Mouse (Mus musculus) left cerebral cortex, adult 2 months (tissue): ENCODE measurements around the gene 1700003E16Rik. TPM values are rescaled to one million over a fixed set of nuclear protein-coding genes. Genes with fewer than 3 reads are reported as not detected.
A peak's percentile ranks its signal among the peaks of the same experiment; 100 is the strongest.

Source experiments
- DNase-seq, 2 experiments: peaks; one replicate each; pipeline ENCODE4 v3.0.0; 2021 to 2022; ENCODE audit warnings: low spot score in 2 of 2, mixed read lengths in 1 of 2; ENCODE audit errors: extremely low spot score in 1 of 2
- H3K27ac ChIP-seq: fragments of 200-600 bp; 2 replicates; pipeline ENCODE4 v1.8.1; 2022
- H3K4me3 ChIP-seq: fragments of 200-600 bp; 2 replicates; pipeline ENCODE4 v1.8.1; 2022
- CTCF ChIP-seq: fragments of 200-600 bp; IDR thresholded peaks from 2 replicates; pipeline ENCODE4 v1.8.1; 2022; ENCODE audit warnings: antibody characterized with exemption, mild to moderate bottlenecking, moderate library complexity
- intact Hi-C: fragments of 180-260 bp; cut with DNase I; formaldehyde crosslinking; loops from one replicate; pipeline ENCODE4 v1.15.1; 2025
- long read RNA-seq, 2 experiments: library from polyadenylated mRNA; stranded (forward); transcript quantifications; one replicate each; pipeline ENCODE4 v2.0.0; 2021; ENCODE audit warnings: borderline mapping rate in 2 of 2
- total RNA-seq, 2 experiments: library from RNA; stranded (reverse); gene quantifications; 2 replicates each; pipeline ENCODE4 v1.2.3; 2021

The 1700003E16Rik gene
- 10 to 100 TPM; 30.9 to 35.6 TPM for total RNA-seq
- long read RNA-seq, experiment 1, transcript 1700003E16Rik-202 (2 exons, 2,070 nt) = major isoform, 15 of 40 reads
- long read RNA-seq, experiment 1, partial matches to known transcripts = 1 of 40 reads
- long read RNA-seq, experiment 1, other reads (novel, unspliced or antisense) = 21 of 40 reads
- long read RNA-seq, experiment 2, transcript 1700003E16Rik-202 (2 exons, 2,070 nt) = major isoform, 17 of 36 reads
- long read RNA-seq, experiment 2, partial matches to known transcripts = 0 of 36 reads
- long read RNA-seq, experiment 2, other reads (novel, unspliced or antisense) = 15 of 36 reads

DNA sequence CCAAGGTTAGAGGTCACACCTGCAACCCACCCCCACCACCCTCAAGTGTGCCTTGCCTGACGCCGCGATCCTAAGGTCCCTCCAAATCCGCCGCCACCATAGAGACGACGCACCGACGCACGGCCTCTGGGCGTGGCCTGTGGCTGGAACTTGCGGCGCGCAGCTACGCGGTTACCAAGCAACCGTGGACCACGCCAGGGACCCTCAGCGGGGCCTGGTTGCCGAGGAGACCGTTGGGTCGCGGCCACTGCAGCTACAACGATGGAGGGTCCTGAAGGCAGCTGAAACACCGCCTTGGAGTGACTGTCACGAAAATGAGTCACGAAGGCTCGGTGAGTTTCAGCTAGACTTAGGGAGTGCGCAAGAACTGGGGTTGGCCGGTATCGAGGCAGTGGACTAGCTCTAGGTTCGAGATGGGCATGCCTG lies at the start of gene 1700003E16Rik, which contains the start of gene Wdr54:
Gene 1700003E16Rik (plus strand): TSS at position 146 of the 426 bp plus-strand sequence.
Gene Wdr54 (minus strand): TSS at position 139 of the 426 bp plus-strand sequence.
- peak within 1 kb of the TSS; percentile 72 for H3K4me3 ChIP-seq
- TF ChIP-seq CTCF = no peak
- H3K27ac ChIP-seq = peak within 1 kb of the TSS; percentile 72
- peak; percentile 77 to 78 for DNase-seq
- intact Hi-C loops = loop anchor here (2.0 kb wide), 2 partner anchors 41 to 159 kb away; partner anchors contain the start of gene Mogs

GRCm38 (mm10) chr6:83107566-83108400 lies 48.4 kb upstream of the 1700003E16Rik start:
- Histone ChIP-seq H3K27ac (peak overlapping the region; percentile 94), H3K4me3 (peak overlapping the region; percentile 98)
- DNase-seq = peak; percentile 71
- intact Hi-C loops = loop anchor here (2.0 kb wide), 1 partner anchor 35 kb away; no protein-coding TSS in a partner anchor
- TF ChIP-seq CTCF = peak; percentile 81

- peak within 1 kb of the TSS; percentile 94 for H3K27ac ChIP-seq
- intact Hi-C loops = loop anchor here (2.0 kb wide), 1 partner anchor 34 kb away; no protein-coding TSS in a partner anchor
- DNase-seq = peak; percentile 82 to 84
- no peak; the same call in 1 of the 2 replicates for TF ChIP-seq CTCF
- H3K4me3 ChIP-seq = peak within 1 kb of the TSS; percentile 98
Measured at GRCm38 (mm10) chr6:83108762-83109668, 47.2 kb upstream of the 1700003E16Rik start, which contains the start of gene Mrpl53. TSS of gene Mrpl53 (plus strand) at chr6:83109040.

GRCm38 (mm10) chr6:83111510-83112136 lies 44.6 kb upstream of the 1700003E16Rik start:
- no peak for TF ChIP-seq CTCF
- H3K4me3 ChIP-seq = no peak overlapping the region
- DNase-seq = no peak
- H3K27ac ChIP-seq = no peak overlapping the region
- intact Hi-C loops = no loop called here

DNA sequence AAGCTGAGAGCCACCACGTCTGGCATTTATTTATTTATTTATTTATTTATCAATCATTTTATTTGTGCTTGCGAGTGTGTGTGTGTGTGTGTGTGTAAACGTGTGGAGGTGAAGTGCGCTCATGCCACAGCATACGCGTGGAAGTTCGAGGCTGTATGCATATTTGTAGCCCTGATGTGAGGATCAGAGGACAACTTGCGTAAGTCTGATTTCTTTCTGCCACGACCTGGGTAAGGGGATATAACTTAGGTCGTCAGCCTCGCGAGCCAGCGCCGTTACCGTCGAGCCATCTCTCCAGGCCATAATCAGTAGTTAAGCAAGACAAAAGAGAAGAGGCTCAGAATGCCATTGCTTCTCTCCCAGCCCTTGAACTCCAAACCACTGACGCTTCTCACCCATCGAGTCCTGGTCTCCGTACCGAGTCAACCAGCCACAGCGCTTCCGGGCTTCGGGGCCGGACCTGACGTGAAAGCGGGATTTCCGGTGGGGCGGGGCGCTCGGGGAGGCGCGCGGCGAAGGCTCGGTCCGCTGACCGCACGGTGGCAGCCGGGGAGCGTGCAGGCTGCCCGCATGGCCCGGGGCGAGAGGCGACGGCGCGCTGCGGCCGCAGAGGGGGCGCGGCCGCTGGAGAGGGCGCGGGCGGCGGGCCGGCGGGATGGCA lies 41.1 kb upstream of the 1700003E16Rik start, which contains the start of gene Mogs:
Gene Mogs (plus strand): TSS at position 486 of the 661 bp plus-strand sequence.
- intact Hi-C loops = loop anchor here (2.0 kb wide), 1 partner anchor 42 kb away; the partner anchor contains the start of genes 1700003E16Rik and Wdr54
- TF ChIP-seq CTCF = peak; percentile 50
- peak; percentile 91 to 95 for DNase-seq

DNA sequence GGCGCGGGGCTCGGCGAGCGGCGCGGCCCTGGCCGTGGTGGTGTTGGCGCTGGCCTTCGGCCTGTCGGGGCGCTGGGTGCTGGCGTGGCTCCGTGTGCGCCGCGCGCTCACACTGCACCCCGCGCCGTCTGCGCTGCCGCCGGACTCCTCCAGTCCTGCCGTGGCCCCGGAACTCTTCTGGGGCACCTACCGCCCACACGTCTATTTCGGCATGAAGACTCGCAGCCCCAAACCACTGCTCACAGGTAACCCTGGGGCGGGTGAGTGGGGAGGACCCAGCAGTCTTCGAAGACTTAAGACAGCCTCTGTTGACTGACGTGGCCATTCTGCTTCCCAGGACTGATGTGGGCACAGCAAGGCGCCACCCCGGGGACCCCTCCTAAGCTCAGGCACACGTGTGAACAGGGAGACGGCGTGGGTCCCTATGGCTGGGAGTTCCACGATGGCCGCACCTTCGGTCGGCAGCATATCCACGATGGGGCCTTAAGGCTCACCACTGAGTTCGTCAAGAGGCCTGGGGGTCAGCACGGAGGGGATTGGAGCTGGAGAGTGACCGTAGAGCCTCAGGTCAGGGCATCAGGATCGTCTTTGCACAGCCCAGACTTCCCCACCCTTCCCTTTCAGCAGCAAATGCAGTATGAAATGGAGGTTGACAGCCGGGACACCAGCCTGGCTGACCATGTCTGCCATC lies 40.4 kb upstream of the 1700003E16Rik start:
- intact Hi-C loops = loop anchor here (2.0 kb wide), 2 partner anchors 29 to 41 kb away; partner anchors contain the start of genes 1700003E16Rik and Wdr54
- DNase-seq = no peak
- Histone ChIP-seq H3K27ac (peak overlapping the region; percentile 61), H3K4me3 (peak overlapping the region; percentile 60)
- no peak for TF ChIP-seq CTCF

More for the DNA sequence above, 41.1 kb upstream of the 1700003E16Rik start, which contains the start of gene Mogs:
- H3K4me3 ChIP-seq = peak within 1 kb of the TSS; percentile 60
- H3K27ac ChIP-seq = peak within 1 kb of the TSS; percentile 92

DNA sequence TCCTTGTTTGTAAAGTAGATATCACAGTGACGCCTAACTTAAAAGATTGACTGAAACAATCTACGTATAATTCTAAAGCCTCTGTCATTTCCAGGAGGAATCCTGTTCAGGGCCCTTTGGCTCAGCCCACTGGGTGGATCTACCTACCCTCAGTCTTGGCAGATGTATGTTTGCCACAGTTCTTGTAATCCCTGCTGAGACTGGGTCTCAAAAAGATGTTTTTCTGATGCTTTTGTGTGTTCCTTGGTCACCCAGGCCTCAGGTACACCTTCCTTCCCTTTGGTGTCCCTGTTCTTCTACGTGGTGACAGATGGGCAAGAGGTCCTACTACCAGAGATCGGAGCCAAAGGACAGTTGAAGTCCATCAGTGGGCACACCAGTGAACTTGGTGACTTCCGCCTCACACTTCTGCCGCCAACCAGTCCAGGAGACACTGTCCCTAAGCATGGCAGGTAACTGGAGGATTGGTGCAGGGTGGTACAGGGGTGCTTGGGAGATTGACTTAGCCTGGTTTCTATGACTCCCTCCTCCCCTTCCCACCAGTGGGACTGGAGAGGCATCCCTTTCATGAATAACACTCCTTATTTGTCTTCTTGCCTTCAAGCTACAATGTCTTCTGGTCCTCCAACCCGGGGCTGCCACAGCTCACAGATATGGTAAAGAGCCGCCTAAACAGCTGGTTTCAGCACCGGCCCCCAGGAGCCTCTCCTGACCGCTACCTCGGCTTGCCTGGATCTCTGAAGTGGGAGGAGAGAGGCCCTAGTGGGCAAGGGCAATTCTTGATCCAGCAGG lies 39.6 kb upstream of the 1700003E16Rik start:
- no peak overlapping the region for H3K27ac ChIP-seq
- peak overlapping the region; percentile 60 for H3K4me3 ChIP-seq
- DNase-seq = no peak
- no peak for TF ChIP-seq CTCF
- intact Hi-C loops = loop anchor here (2.0 kb wide), 1 partner anchor 28 kb away; no protein-coding TSS in a partner anchor

DNA sequence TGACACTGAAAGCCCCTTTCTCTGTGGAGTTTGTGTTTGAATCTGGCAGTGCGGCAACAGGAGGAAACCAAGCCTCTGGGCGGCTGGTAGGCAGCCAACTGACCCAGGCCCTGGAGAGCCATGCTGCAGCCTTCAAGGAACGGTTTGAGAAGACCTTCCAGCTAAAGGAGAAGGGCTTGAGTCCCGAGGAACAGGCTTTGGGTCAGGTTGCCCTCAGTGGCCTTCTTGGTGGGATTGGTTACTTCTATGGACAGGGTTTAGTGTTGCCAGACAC lies 39.1 kb upstream of the 1700003E16Rik start:
- no peak overlapping the region for H3K4me3 ChIP-seq
- H3K27ac ChIP-seq = no peak overlapping the region
- DNase-seq = no peak
- no peak for TF ChIP-seq CTCF
- intact Hi-C loops = loop anchor here (2.0 kb wide), 1 partner anchor 28 kb away; no protein-coding TSS in a partner anchor

DNA sequence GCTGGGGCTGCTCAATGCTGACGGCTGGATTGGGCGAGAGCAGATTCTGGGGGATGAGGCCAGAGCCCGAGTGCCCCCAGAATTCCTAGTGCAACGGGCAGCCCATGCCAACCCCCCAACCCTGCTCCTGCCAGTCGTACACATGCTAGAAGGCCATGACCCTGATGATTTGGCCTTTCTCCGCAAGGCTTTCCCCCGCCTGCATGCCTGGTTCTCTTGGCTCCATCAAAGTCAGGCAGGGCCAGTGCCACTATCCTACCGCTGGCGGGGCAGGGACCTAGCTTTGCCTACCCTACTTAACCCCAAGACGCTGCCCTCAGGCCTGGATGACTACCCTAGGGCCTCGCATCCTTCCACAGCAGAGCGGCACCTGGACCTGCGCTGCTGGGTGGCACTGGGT lies 38.6 kb upstream of the 1700003E16Rik start:
- no peak for DNase-seq
- H3K27ac ChIP-seq = no peak overlapping the region
- intact Hi-C loops = loop anchor here (2.0 kb wide), 1 partner anchor 27 kb away; no protein-coding TSS in a partner anchor
- H3K4me3 ChIP-seq = no peak overlapping the region
- TF ChIP-seq CTCF = no peak
